Mouse (Mus musculus) embryonic fibroblast, embryonic 13.5 days (primary cell): ENCODE measurements around the gene Tdo2.

Source experiments
- CTCF ChIP-seq: IDR thresholded peaks from 2 replicates; pipeline ENCODE4 v1.5.1; 2011; ENCODE audit warnings: mild to moderate bottlenecking, control low read depth, low read length, moderate library complexity, borderline replicate concordance; ENCODE audit not compliant: insufficient read depth
- POLR2A ChIP-seq: IDR thresholded peaks from 2 replicates; pipeline ENCODE4 v1.6.1; 2011; ENCODE audit warnings: low read depth, mild to moderate bottlenecking, control low read depth, low read length, moderate library complexity

DNA sequence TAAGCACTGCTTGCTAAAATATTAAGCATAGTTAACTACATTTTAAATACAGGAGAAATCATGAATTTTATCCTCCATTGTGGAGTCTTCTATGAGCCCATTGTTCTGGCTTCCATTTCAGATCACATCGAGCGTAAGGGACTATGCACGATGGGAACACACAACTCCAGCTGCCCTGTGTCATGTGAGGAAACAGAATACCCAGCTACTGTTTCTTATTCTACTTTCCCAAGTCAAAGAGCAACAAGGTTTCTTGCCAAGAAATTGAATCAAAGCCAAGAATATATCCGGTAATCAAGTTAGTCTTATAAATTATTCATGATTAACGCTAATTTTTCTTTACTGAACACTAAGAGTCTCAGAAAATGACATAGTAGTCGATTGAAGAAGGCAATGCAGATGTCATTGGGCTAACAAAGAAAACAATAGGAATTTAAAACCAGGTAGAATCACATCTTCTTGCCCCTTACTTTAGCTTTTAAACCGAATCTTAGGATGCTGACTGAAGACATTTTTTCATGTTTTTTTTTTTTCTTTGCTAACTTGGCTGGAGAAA lies 38.2 kb upstream of the Tdo2 start:
- TF ChIP-seq CTCF (no peak), POLR2A (no peak)
